Mouse (Mus musculus) thymus, adult 18-20 months (tissue): ENCODE data around the gene Btn2a2.

Experiments used
- DNase-seq, 2 experiments: peaks; one replicate each; pipeline ENCODE4 v3.0.0; 2022; ENCODE audit warnings: mixed read lengths in 2 of 2

The Btn2a2 gene

DNA sequence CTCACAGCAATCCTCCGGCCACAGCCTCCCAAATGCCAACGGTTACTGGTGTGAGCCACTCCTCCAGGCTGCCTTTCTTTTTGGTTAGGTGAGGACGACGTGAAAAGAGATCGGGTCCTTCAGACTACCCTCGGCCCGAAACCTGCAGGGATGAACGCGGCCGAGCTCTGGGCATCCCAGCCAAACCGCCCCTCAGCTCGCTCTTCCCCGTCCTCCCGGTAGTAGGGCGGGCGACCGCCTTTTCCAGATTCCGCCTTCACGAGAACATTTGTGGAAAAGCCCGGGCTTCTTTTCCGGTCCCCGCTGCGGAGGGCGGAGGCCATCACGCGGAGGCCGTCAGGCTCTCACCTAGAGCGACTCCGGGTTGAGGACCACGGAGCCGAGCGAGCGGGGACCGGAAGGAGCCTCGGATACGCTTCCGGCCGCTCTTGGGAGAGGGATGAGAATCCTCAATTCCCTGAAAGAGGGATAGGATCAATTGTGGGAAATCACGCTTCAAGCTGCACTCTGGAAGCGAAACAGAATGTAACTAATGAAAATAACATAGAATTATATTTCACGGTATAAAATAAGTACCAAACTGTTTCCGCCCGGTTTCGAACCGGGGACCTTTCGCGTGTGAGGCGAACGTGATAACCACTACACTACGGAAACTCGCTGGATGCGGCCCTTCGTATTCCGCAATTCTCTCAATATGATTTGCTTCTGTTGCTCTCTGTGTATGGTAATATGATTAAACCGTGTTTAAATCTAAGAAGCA lies 42.9 kb downstream of the Btn2a2 start:
- peak; percentile 70 to 78 for DNase-seq

GRCm38 (mm10) chr13:23445156-23445555 lies 43.5 kb downstream of the Btn2a2 start:
- no peak for DNase-seq

DNA sequence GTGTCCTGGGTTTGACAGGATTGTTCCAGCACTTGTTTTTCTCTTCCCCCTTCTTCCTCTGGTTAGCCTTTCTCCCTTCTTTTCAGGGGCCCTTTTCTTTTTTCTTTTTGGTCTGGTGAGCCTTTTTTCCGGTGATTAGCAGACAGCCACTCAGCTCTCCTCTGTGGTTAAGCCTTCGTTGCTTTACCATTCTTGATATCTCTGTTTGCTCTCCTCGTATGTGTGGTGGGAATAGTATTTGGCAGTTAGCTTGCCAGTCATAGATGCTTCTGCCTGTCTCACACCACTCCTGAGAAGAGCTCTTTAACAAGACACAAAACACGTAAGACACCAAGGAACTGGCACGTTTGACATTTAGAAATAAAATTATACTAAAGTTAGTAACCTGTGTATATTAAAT lies 44.2 kb downstream of the Btn2a2 start:
- DNase-seq: no peak

- no peak for DNase-seq
These were observed 48.8 kb downstream of the Btn2a2 start for GRCm38 (mm10) chr13:23439901-23440300.

- DNase-seq: no peak
These were observed 50.1 kb downstream of the Btn2a2 start for GRCm38 (mm10) chr13:23438521-23438920.

GRCm38 (mm10) chr13:23437908-23438307 lies 50.7 kb downstream of the Btn2a2 start:
- DNase-seq: peak; percentile 57 to 77

GRCm38 (mm10) chr13:23436861-23437822 lies 51.5 kb downstream of the Btn2a2 start:
- no peak for DNase-seq

DNA sequence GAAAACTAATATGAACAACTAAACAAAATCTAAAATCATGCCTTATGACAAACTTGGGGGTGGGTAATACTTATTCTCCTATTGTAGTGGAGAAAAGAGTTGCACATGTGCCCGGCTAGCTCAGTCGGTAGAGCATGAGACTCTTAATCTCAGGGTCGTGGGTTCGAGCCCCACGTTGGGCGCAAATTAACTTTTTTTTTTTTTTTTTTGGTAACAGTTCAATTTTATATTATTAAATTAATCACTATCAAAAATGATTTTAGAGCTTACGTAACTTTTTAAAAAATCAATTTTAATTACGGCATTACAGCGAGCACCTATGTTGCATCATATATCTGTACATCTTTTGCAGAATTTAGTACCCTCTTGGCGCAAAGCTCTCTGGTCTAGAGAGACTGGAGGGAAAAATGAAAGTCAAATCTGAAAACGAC lies 52.4 kb downstream of the Btn2a2 start:
- no peak for DNase-seq

GRCm38 (mm10) chr13:23435676-23436075 lies 53.0 kb downstream of the Btn2a2 start:
- no peak for DNase-seq

DNA sequence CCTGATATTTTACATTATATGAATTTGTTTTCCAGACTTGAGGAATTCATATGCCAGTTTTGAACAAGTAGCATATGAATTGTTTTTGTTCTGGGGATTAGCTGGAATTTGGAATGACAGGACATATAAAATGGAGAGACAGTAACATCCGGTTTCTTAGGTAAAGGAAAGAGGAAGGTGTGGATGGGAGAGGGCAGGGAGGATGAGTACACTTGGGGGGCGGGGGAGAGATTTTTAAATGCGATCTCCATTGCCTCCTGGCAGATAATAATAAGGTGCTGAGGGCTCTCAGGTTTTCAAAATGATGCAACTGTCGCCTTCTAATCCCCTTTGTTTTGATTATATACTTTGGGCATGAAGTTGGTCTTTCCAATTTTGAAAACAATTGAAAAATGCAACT lies 53.4 kb downstream of the Btn2a2 start:
- DNase-seq: no peak

GRCm38 (mm10) chr13:23434426-23434825 lies 54.2 kb downstream of the Btn2a2 start:
- DNase-seq: no peak

GRCm38 (mm10) chr13:23433801-23434200 lies 54.9 kb downstream of the Btn2a2 start:
- DNase-seq: no peak

GRCm38 (mm10) chr13:23433206-23433605 lies 55.5 kb downstream of the Btn2a2 start:
- DNase-seq: no peak

GRCm38 (mm10) chr13:23432562-23433201 lies 56.0 kb downstream of the Btn2a2 start:
- DNase-seq: peak; percentile 77 to 86

GRCm38 (mm10) chr13:23431351-23431771 lies 57.3 kb downstream of the Btn2a2 start:
- DNase-seq: peak; percentile 73 to 83

DNA sequence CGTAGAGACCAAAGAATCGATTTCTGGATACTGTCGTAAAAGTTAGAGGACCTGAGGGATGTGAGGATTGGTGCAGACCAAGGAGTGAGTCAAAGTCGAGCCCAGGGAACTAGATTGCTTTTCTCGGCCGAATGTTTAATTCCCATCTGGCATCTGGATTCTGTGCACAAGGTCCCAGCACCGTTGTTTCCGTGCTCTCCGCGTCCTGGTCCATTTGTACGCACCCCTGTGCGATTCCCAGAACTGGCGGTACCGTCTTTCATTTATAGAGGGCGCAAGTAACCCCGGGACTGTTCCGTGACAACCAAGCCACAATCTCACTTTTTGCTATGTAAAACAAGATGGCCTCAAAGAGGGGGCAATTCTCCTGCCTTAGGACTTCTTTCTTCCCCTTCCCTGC lies 57.9 kb downstream of the Btn2a2 start:
- peak in 1 of 2 experiments; percentile 55 for DNase-seq

- DNase-seq: no peak
These were observed 58.8 kb downstream of the Btn2a2 start for GRCm38 (mm10) chr13:23429771-23430380.

DNA sequence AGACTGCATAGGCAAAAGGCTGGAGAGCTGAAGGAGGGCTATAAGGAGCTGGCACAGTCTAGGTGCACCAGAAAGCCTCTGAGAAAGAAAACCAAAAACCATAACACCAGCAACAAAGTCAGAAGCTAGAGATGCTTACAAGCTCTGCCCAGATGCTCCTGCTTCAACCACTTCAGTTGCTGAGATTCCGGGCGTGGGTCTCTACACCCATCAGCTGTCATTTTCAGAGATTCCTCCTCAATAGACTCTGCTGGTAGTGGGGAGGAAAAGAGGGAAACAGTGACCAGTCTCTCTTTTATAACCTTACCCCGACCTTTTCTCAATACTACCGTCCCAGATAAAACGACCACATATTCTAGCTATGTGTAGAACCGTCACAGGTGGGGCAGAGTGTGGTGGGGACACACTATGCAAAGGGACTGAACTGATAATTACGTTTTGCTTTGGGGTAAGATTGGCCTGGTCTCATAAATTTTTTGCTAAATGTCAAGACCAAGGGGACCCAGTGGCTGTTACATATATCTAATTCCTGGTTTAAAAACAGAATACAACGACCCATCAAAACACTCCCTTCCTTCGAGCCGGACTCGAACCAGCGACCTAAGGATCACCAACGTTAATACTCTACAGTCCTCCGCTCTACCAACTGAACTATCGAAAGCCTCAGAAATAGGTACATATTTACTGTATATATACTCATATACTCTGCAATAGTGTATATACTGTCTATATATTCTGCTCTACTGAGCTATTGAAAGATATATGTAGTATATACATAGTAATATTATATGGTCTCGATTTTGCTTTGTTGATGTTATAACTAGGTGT lies 60.3 kb downstream of the Btn2a2 start:
- no peak for DNase-seq
